Mouse (Mus musculus): Measurements from ENCODE around the gene Agbl4. TPM values are rescaled to one million over a fixed set of nuclear protein-coding genes. Genes with fewer than 3 reads are reported as not detected.
"Not testable (repeated sequence)": the region's sequence is repeated elsewhere in the genome, so short reads cannot be mapped to it uniquely, and the experiment has no call there.

The Agbl4 gene
- polyA plus RNA-seq, 1 experiment from 2014 or later: 2.0 TPM

DNA sequence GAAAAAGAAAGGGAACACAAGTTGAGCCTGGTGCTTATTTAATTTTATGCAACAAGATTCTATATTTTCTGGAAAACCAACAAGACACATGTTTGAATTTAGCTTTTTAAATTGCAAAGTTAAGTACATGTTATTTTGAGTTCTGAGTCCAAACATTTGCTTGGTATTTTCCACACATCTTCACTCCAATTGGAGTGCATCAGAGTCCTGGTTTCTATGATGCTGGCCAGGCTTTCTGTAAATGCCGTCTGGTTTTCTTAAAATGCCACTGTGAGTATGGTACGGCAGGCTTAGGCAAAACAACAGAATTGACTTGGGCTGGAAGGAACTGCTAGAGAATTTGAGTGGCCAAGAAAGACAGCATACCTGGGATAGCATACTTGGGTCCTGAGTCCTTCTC, 784.0 kb downstream of the Agbl4 start:
- H3K27me3 ChIP-seq: no peaks in the 10 kb centered on the region
- H3K9ac ChIP-seq (replicated peaks): no peak overlapping the region
- no peak for ATAC-seq
- 93% methylated on average over 2 of the region's 2 CpGs for WGBS
- H3K4me3 ChIP-seq (replicated peaks): no peak overlapping the region
- no peak overlapping the region for H3K4me2 ChIP-seq (replicated peaks)
- no peak overlapping the region for H3K27ac ChIP-seq
- no peaks in the 10 kb centered on the region for H3K9me3 ChIP-seq
- no peaks in the 10 kb centered on the region for H3K36me3 ChIP-seq
- H3K4me1 ChIP-seq (replicated peaks): no peaks in the 10 kb centered on the region

DNA sequence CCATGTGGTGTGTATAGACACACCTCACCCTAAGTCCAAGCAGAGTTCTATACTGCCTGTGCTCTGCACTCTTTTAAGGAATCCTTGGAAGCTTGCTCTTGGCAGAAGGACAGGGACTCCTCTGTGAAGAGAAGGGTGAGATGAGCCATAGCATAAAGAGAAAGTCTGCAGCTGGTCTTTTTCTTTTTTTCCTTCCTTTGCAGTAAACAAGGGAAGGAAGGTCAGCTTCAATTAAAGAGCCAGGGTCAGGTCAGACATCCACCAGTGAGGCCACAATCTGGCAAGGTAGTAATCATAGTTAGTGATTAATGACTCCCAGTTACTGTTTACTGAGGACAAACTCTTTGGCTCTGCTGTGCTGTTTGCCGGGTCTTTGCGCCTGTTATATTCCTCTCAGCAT, 802.6 kb downstream of the Agbl4 start:
- Histone ChIP-seq H3K27me3 (no peaks in the 10 kb centered on the region), H3K9me3 (no peaks in the 10 kb centered on the region), H3K27ac (no peak overlapping the region), H3K4me2 (replicated peaks) (no peak overlapping the region), H3K4me3 (replicated peaks) (no peak overlapping the region), H3K4me1 (replicated peaks) (no peaks in the 10 kb centered on the region), H3K9ac (replicated peaks) (no peak overlapping the region), H3K36me3 (no peaks in the 10 kb centered on the region)
- WGBS: 86% methylated on average over 2 of the region's 2 CpGs
- no peak for ATAC-seq

DNA sequence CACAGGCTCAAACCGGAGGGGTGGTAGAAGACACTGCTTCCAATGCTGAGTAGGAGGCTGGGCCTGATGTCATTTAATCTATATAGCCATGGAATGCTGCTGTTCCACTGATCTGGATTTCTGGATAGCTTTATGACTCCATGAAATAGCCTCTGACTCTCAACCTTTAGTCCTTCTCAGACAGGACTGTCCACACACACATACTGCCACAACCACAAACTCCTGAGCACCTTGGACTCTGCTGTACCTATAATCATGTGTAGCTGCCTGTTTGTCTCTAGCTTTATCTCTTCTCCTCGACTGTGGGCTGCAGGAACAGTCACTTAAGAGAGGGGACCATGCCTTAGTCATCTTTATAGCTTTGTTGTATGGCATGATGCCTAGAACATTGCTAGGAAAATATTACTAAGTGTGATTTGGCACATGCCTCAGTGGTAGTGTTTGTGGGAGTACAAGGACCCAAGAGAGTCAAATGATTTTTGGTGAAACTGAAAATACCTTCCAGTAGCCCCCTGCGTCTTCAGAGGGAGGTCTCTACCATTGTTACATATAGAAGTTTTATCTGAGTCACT, 817.8 kb downstream of the Agbl4 start:
- 75% methylated on average over 3 of the region's 3 CpGs for WGBS

DNA sequence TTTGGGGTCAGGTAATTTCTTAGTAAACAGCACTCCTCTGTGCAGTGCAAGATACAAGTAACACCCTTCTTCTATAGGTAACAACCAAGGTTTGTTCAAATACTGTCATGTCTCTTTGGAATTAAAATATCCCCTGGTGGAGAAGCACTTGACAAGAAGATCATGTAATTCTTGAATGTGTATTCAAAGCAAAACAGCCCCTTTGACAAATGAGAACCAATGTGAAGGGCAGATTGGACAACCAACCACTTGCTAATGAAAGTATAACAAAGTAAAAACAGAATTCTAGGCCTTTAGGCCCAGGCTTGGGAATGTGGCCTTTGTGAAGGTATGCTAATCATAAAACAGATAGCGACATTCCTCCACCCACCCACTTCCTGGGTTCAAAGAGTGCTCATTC, 821.6 kb downstream of the Agbl4 start:
- not testable (repeated sequence) for H3K27ac ChIP-seq; H3K9ac ChIP-seq (replicated peaks); H3K4me3 ChIP-seq (replicated peaks); H3K4me2 ChIP-seq (replicated peaks); ATAC-seq; H3K9me3 ChIP-seq; H3K36me3 ChIP-seq; H3K27me3 ChIP-seq; H3K4me1 ChIP-seq (replicated peaks)
- 50% methylated on average over 1 of the region's 1 CpGs for WGBS

More for the DNA sequence above, 817.8 kb downstream of the Agbl4 start:
- H3K27ac ChIP-seq: no peak overlapping the region
- no peak overlapping the region for H3K4me2 ChIP-seq (replicated peaks)
- no peaks in the 10 kb centered on the region for H3K27me3 ChIP-seq
- ATAC-seq: no peak
- no peak overlapping the region for H3K4me3 ChIP-seq (replicated peaks)
- no peaks in the 10 kb centered on the region for H3K4me1 ChIP-seq (replicated peaks)
- no peaks in the 10 kb centered on the region for H3K36me3 ChIP-seq
- H3K9me3 ChIP-seq: no peaks in the 10 kb centered on the region
- H3K9ac ChIP-seq (replicated peaks): no peak overlapping the region

DNA sequence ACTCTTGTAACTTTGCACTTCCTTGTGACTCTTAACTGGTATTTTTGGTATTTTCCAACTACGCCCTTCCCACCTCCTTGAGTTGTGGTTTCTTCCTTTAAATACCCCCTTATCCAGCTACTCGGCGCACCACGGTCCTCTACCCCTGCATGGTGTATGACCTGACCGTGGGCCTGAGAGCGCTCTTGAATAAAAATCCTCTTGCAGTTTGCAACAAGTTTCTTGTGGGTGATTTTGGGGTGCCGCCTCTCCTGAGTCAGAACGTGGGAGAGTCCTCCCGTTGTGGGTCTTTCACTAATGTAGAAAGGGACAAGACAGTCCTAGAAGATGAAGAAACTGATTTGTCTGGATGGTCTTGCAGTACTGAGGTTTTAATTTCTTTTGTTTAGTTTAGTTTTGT, 822.1 kb downstream of the Agbl4 start:
- 91% methylated on average over 9 of the region's 9 CpGs for WGBS
- not testable (repeated sequence) for H3K27ac ChIP-seq; H3K4me2 ChIP-seq (replicated peaks); H3K36me3 ChIP-seq; H3K9me3 ChIP-seq; H3K4me3 ChIP-seq (replicated peaks); H3K9ac ChIP-seq (replicated peaks); ATAC-seq; H3K4me1 ChIP-seq (replicated peaks); H3K27me3 ChIP-seq

DNA sequence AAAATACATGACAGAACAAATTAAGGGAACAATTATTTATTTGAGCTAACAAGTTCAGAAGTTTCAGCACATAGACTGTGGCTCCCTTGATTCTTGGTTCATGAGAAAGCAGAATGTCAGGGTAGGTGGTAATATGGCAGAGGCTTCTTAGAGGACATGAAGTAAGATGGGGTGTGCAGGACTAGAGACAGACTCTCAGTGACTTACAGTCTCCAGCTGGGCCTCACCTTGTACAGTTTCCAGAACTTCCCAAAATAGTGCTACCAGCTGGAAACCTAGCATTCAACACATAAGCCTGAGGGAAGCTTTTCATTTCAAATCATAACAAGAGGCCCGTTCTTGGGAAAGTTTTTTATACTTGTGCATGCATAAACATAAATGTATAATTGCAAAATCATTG, 836.4 kb downstream of the Agbl4 start:
- WGBS: 77% methylated on average over 1 of the region's 1 CpGs
- no peak overlapping the region for H3K4me2 ChIP-seq (replicated peaks)
- no peaks in the 10 kb centered on the region for H3K36me3 ChIP-seq
- H3K27me3 ChIP-seq: no peaks in the 10 kb centered on the region
- no peak overlapping the region for H3K27ac ChIP-seq
- H3K4me1 ChIP-seq (replicated peaks): no peaks in the 10 kb centered on the region
- H3K9me3 ChIP-seq: no peaks in the 10 kb centered on the region
- no peak overlapping the region for H3K9ac ChIP-seq (replicated peaks)
- no peak overlapping the region for H3K4me3 ChIP-seq (replicated peaks)
- ATAC-seq: no peak

DNA sequence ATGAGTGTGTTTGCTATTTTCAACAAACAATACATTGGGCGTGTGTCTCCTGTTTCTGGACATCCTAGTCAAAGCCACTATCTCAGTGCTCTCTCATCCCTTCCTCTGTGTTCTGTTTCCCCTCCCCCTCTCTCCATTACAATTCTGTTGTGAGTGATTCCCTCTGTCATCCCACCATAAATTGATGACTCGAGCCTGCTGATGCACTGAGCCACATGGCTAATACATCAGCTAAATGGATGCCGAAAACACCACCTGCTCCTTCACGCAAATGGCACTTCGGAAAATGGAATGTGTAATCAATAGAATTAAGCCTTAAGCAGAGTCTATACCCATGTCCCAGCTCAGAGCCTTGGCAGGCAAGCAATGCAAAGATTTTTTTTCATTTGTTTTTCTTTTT, 854.5 kb downstream of the Agbl4 start:
- Histone ChIP-seq H3K27me3 (no peaks in the 10 kb centered on the region), H3K4me1 (replicated peaks) (peaks cover 4% of the 10 kb centered on the region), H3K27ac (no peak overlapping the region)

DNA sequence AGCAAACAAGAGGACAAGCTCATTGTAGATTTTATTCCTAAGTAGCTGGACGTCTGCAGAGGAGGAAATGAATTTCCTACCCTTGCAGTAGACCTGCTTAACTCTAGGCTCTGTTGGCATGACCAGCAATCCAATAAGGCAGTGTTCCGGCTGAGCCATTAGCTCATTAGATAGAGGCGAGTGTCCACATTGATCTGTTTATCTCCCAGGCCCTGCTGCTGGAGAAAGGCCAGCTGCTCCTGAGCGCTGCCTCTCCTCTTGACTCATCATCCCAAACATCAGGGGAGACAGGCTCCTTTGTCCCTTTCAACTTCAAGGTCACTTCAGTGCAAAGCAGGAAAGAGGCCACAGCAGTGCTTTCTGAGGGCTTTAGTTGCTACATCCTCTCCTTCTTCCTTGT, 858.0 kb downstream of the Agbl4 start:
- WGBS: 22% methylated on average over 4 of the region's 4 CpGs
- Histone ChIP-seq H3K36me3 (no peaks in the 10 kb centered on the region), H3K9ac (replicated peaks) (no peak overlapping the region), H3K4me3 (replicated peaks) (no peak overlapping the region), H3K27ac (0 out of 2 replicates have a peak overlapping the region, but pooled peaks have one; percentile 4), H3K9me3 (no peaks in the 10 kb centered on the region), H3K4me1 (replicated peaks) (peaks cover 4% of the 10 kb centered on the region), H3K27me3 (no peaks in the 10 kb centered on the region), H3K4me2 (replicated peaks) (no peak overlapping the region)
- ATAC-seq: peak; percentile 73

More for the DNA sequence above, 854.5 kb downstream of the Agbl4 start:
- Histone ChIP-seq H3K9me3 (no peaks in the 10 kb centered on the region), H3K9ac (replicated peaks) (no peak overlapping the region), H3K36me3 (no peaks in the 10 kb centered on the region), H3K4me2 (replicated peaks) (no peak overlapping the region), H3K4me3 (replicated peaks) (no peak overlapping the region)
- WGBS: 77% methylated on average over 5 of the region's 5 CpGs
- peak; percentile 50; the same call in 1 of the 2 replicates for ATAC-seq

DNA sequence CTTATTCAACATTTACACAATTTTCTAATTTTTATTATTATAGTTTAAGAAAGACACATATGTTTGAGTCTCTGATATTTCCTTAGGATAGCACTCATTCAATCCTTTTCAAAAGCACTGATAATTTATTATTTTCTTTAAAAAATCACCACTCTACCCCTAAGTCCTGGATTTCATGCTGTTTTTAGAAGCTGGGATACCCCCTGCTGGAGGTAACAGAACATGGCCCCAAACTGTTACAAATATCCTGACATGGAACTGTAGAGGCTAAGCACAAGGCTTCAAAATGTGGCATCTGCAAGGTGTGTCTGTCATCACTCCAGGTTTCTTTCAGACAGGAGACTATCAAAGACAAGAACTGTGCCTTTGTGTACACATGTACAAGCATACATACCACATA, 859.5 kb downstream of the Agbl4 start:
- no peak overlapping the region for H3K4me2 ChIP-seq (replicated peaks)
- no peak overlapping the region for H3K4me3 ChIP-seq (replicated peaks)
- no peaks in the 10 kb centered on the region for H3K9me3 ChIP-seq
- H3K36me3 ChIP-seq: no peaks in the 10 kb centered on the region
- peaks cover 4% of the 10 kb centered on the region for H3K4me1 ChIP-seq (replicated peaks)
- no peak overlapping the region for H3K27ac ChIP-seq
- no peaks in the 10 kb centered on the region for H3K27me3 ChIP-seq
- H3K9ac ChIP-seq (replicated peaks): no peak overlapping the region
- ATAC-seq: no peak

DNA sequence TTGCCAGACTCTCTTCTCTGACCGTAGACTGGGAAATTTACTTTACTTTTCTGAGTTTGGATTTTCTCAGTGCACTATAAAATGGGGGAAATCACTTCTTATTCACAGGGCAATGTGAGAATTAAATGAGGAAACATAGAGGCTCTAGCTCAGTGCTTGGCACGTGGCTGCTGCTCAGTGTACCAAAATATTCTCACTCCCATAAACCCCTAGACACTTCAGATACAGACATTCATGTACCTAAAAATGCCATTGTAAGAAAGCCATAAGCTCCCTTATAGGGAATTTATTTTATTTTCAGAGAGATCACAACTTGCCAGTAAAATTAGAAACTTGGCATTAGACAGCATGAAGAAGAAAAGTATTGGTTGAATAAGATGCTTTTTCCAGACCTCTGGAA, 883.5 kb downstream of the Agbl4 start:
- Histone ChIP-seq H3K9me3 (no peaks in the 10 kb centered on the region), H3K4me3 (replicated peaks) (no peak overlapping the region), H3K9ac (replicated peaks) (no peak overlapping the region), H3K4me2 (replicated peaks) (no peak overlapping the region), H3K27me3 (no peaks in the 10 kb centered on the region), H3K27ac (no peak overlapping the region), H3K36me3 (no peaks in the 10 kb centered on the region), H3K4me1 (replicated peaks) (no peaks in the 10 kb centered on the region)
- no peak for ATAC-seq
- 91% methylated on average over 2 of the region's 2 CpGs for WGBS

DNA sequence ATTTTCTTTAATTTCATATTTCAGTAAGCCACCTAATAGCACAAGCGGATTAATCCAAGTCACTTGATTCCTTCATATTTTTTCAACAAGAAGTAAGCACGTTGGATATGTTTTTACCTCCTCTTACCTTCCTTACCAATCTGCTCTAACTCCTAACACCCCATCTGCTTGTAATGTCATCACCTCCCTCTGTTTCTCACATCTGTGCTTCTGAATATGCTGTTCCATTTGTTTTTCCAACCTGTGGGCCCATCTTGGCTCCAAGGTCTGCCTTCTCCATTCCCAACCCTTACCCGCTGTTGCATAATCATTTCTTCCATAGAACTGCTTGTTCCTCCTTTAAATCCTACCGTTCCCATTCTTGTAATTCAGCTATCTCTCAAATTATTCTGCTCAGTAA, 884.4 kb downstream of the Agbl4 start:
- Histone ChIP-seq H3K4me1 (replicated peaks) (no peaks in the 10 kb centered on the region), H3K4me2 (replicated peaks) (no peak overlapping the region), H3K36me3 (no peaks in the 10 kb centered on the region), H3K9ac (replicated peaks) (no peak overlapping the region), H3K4me3 (replicated peaks) (no peak overlapping the region), H3K27ac (no peak overlapping the region), H3K27me3 (no peaks in the 10 kb centered on the region), H3K9me3 (no peaks in the 10 kb centered on the region)
- ATAC-seq: no peak
- WGBS: 92% methylated on average over 4 of the region's 4 CpGs

DNA sequence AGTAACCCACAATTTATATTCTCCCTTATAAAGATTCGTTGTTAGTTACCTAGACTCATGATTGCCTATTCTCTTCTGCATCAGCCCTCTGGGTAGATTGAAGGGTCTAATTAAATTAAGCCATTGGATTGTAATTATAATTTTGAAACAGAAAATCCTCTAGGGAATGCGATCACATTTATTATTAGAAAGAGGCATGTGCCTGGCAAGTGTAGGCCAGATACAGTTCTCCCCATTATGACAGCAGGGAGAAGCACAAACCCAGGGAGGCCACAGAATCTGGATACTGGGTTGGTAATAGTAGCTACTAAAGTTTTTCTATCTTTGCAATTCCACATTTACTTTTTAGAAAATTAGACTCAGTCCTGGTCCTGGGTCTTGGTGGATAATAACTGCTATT, 887.2 kb downstream of the Agbl4 start:
- ATAC-seq: no peak
- no peak overlapping the region for H3K4me2 ChIP-seq (replicated peaks)
- no peak overlapping the region for H3K4me3 ChIP-seq (replicated peaks)
- WGBS: 73% methylated on average over 2 of the region's 2 CpGs
- H3K9me3 ChIP-seq: no peaks in the 10 kb centered on the region
- H3K36me3 ChIP-seq: no peaks in the 10 kb centered on the region
- no peaks in the 10 kb centered on the region for H3K27me3 ChIP-seq
- no peak overlapping the region for H3K27ac ChIP-seq
- no peaks in the 10 kb centered on the region for H3K4me1 ChIP-seq (replicated peaks)
- H3K9ac ChIP-seq (replicated peaks): no peak overlapping the region

DNA sequence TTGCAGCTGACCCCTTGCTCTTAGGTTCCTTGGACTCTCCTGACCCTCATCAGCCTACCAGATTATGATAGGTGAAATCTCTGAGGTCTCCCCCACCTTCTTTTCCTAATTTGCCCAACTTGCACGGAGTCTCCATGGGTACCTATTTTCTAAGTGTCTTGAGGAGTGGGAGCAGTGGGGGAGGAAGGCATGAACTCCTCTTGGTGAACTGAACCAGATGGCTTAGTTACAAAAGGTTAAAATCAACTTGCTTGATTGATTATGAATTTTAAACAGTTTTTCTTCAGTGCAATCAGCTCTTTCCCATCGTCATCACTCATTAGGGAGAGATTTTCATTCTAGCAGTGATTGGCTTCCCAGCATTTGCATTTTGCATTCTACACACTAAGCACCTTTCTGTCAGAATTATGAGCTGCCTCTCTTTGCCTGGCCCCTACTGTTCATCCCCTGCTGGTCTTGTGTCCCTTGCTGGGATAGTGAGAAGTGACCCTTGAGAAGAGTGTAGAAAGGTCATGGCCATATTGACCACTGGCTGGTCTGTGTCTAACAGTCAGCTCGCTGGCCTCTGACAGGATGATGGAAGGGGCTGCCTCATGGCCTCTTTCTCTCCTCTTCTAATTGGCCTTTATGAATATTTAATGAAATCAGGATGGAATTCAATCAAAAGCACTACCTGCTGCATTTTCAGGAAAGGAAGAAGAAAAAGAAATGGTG, 897.2 kb downstream of the Agbl4 start:
- H3K4me3 ChIP-seq (replicated peaks): no peak overlapping the region
- WGBS: 64% methylated on average over 3 of the region's 3 CpGs
- H3K9ac ChIP-seq (replicated peaks): no peak overlapping the region
- H3K27me3 ChIP-seq: no peaks in the 10 kb centered on the region
- H3K36me3 ChIP-seq: no peaks in the 10 kb centered on the region
- H3K4me1 ChIP-seq (replicated peaks): no peaks in the 10 kb centered on the region
- no peak overlapping the region for H3K27ac ChIP-seq
- no peak for ATAC-seq
- no peaks in the 10 kb centered on the region for H3K9me3 ChIP-seq
- no peak overlapping the region for H3K4me2 ChIP-seq (replicated peaks)

Measured in midbrain, embryonic 13.5 days (tissue).